In the genomic region with DNA sequence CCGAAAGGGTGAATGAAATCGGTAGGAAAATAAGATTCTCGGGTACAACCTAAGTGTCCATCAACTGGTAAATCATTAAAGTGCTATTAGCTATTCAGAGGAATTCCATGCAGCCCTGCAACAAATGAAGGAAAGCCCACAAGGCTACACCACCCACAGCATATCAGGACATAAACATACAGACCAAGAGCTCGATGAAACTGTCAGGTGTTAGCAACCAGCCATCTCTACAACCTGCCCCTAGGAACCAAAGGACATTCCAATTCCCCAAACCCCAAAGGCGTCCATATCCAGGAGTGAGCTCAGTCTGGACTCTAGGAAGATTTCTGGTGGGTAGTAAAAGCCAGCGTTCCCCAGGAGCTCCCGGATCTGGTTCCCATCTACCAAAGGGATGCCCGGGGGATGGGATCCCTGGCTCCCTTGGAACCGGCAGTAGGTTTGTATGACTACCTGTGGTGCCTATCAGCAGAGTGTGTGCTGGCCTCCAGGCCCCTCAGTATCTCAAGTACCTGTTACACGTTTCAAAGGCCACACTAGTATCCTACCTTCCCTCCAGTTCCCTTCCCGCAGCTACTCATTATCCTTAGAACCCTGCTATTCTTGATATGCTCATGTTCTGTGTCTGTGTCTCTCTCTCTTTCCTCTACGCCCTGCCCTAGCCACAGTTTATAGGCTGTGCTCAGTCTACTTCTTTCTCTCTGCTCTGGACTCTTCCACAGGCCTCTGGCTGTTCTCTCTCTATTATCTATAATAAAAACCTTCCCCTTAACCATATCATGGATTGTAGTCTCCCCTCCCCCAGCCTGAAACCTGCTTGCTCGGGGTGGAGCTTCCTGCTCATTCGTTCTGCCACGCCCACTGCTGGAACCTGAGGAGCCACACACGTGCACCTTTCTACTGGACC, we compare ENCODE assay signal across 8 mouse cellular contexts. TPM values are rescaled to one million over a fixed set of nuclear protein-coding genes. Genes with fewer than 3 reads are reported as not detected.
DNase-seq lines count a peak whose midpoint lies in the region; ATAC-seq lines count a peak whose summit lies in the region.
"Had no signal": no experiment of that assay in that cellular context is flagged by ENCODE, and none has a peak within 500 bp of the region (broad histone marks: within the 10 kb centered on the region; RNA-seq: fewer than 3 reads in every experiment).

No protein-coding gene starts in this region.

- H3K9me3 ChIP-seq in kidney, embryonic 15.5 days (replicated peaks) = no peaks in the 10 kb centered on the region
- no peaks in the 10 kb centered on the region for H3K9me3 ChIP-seq in embryonic facial prominence, embryonic 13.5 days
- H3K9me3 ChIP-seq in limb, embryonic 10.5 days (replicated peaks) = no peaks in the 10 kb centered on the region
- H3K9me3 ChIP-seq in neural tube, embryonic 15.5 days (replicated peaks) = no peaks in the 10 kb centered on the region

- H3K27me3 ChIP-seq in kidney, embryonic 15.5 days = no peaks in the 10 kb centered on the region
- H3K27me3 ChIP-seq in embryonic facial prominence, embryonic 13.5 days = no peaks in the 10 kb centered on the region
- H3K27me3 ChIP-seq in limb, embryonic 10.5 days (ENCODE audit: low read depth, poor library complexity, severe bottlenecking) = no peaks in the 10 kb centered on the region
- no peaks in the 10 kb centered on the region for H3K27me3 ChIP-seq in neural tube, embryonic 15.5 days (replicated peaks)

- H3K27ac ChIP-seq in kidney, embryonic 15.5 days = peak overlapping the region; percentile 90
- H3K27ac ChIP-seq in embryonic facial prominence, embryonic 13.5 days = peak overlapping the region; percentile 23; the same call in 1 of the 2 replicates
- H3K27ac ChIP-seq in limb, embryonic 10.5 days = peak overlapping the region; percentile 71
- H3K27ac ChIP-seq in neural tube, embryonic 15.5 days (replicated peaks) = no peak overlapping the region

- H3K4me3 ChIP-seq in kidney, embryonic 15.5 days (replicated peaks) = no peak overlapping the region
- H3K4me3 ChIP-seq in embryonic facial prominence, embryonic 13.5 days = 0 out of 2 replicates have a peak overlapping the region, but pooled peaks have one; percentile 6
- peak overlapping the region; percentile 18 for H3K4me3 ChIP-seq in limb, embryonic 10.5 days
- H3K4me3 ChIP-seq in neural tube, embryonic 15.5 days (replicated peaks) = no peak overlapping the region

- no peak for DNase-seq in kidney, adult 8-10 months
- DNase-seq in limb, embryonic 10.5 days (ENCODE audit: low spot score) = no peak
- DNase-seq in layer of hippocampus, postnatal 36 days = no peak
- DNase-seq: kidney, postnatal 25 days had no signal

- H3K4me2 ChIP-seq in kidney, embryonic 15.5 days = peak overlapping the region; percentile 43
- H3K4me2 ChIP-seq in embryonic facial prominence, embryonic 13.5 days = peak overlapping the region; percentile 44
- peak overlapping the region; percentile 34 for H3K4me2 ChIP-seq in neural tube, embryonic 15.5 days

- H3K36me3 ChIP-seq in kidney, embryonic 15.5 days = no peaks in the 10 kb centered on the region
- H3K36me3 ChIP-seq in embryonic facial prominence, embryonic 13.5 days = no peaks in the 10 kb centered on the region
- no peaks in the 10 kb centered on the region for H3K36me3 ChIP-seq in limb, embryonic 10.5 days
- no peaks in the 10 kb centered on the region for H3K36me3 ChIP-seq in neural tube, embryonic 15.5 days

- H3K4me1 ChIP-seq in kidney, embryonic 15.5 days = peaks cover 16% of the 10 kb centered on the region
- peaks cover 7% of the 10 kb centered on the region; the same call in 1 of the 2 replicates for H3K4me1 ChIP-seq in embryonic facial prominence, embryonic 13.5 days
- peaks cover 11% of the 10 kb centered on the region for H3K4me1 ChIP-seq in limb, embryonic 10.5 days
- peaks cover 5% of the 10 kb centered on the region; the same call in 1 of the 2 replicates for H3K4me1 ChIP-seq in neural tube, embryonic 15.5 days

- 30% methylated on average over 16 of the region's 16 CpGs for WGBS in kidney, embryonic 15.5 days
- WGBS in embryonic facial prominence, embryonic 13.5 days = 30% methylated on average over 15 of the region's 16 CpGs
- WGBS in limb, embryonic 10.5 days = 34% methylated on average over 15 of the region's 16 CpGs
- 35% methylated on average over 15 of the region's 16 CpGs for WGBS in neural tube, embryonic 15.5 days

- H3K9ac ChIP-seq in kidney, embryonic 15.5 days = no peak overlapping the region
- H3K9ac ChIP-seq in embryonic facial prominence, embryonic 13.5 days = no peak overlapping the region
- H3K9ac ChIP-seq in neural tube, embryonic 15.5 days (replicated peaks) = no peak overlapping the region

- ATAC-seq in kidney, embryonic 15.5 days (replicated peaks; ENCODE audit: low FRiP score) = peak; percentile 67
- no peak for ATAC-seq in embryonic facial prominence, embryonic 13.5 days (ENCODE audit: insufficient number of reproducible peaks, insufficient read depth, low FRiP score, low TSS enrichment, low read depth)
- no peak for ATAC-seq in neural tube, embryonic 15.5 days (ENCODE audit: low FRiP score)
- no peak for ATAC-seq in cerebellum, adult (ENCODE audit: insufficient number of reproducible peaks, low FRiP score, low TSS enrichment)

RNA-seq across cellular contexts. Expression of a gene that starts 23.4 kb away (rescaled TPM):
- polyA plus RNA-seq in kidney, embryonic 15.5 days (2015; fragmentation: Nextera tagmentation; extraction: Ambion mirVana) = 678 and 694 TPM in 2 replicates
- polyA plus RNA-seq in embryonic facial prominence, embryonic 13.5 days (2015; fragmentation: Nextera tagmentation; extraction: Ambion mirVana) = 700 and 721 TPM in 2 replicates
- polyA plus RNA-seq in limb, embryonic 10.5 days (2016; fragmentation: Nextera tagmentation; extraction: Ambion mirVana) = 531 and 571 TPM in 2 replicates
- 923 and 961 TPM in 2 replicates for polyA plus RNA-seq in neural tube, embryonic 15.5 days (2015; fragmentation: Nextera tagmentation; extraction: Ambion mirVana)
- total RNA-seq in layer of hippocampus, postnatal 36 days (2021) = 100 to 1,000 TPM; 302 to 334 TPM

RNA-seq across cellular contexts. Expression of a gene that starts 28.6 kb away (rescaled TPM):
- not detected in 2 replicates for polyA plus RNA-seq in kidney, embryonic 15.5 days (2015; fragmentation: Nextera tagmentation; extraction: Ambion mirVana)
- polyA plus RNA-seq in embryonic facial prominence, embryonic 13.5 days (2015; fragmentation: Nextera tagmentation; extraction: Ambion mirVana) = not detected in 2 replicates
- not detected in 2 replicates for polyA plus RNA-seq in limb, embryonic 10.5 days (2016; fragmentation: Nextera tagmentation; extraction: Ambion mirVana)
- not detected in 2 replicates for polyA plus RNA-seq in neural tube, embryonic 15.5 days (2015; fragmentation: Nextera tagmentation; extraction: Ambion mirVana)
- total RNA-seq in layer of hippocampus, postnatal 36 days (2021) = not detected

RNA-seq across cellular contexts. Expression of a gene that starts 49.4 kb away (rescaled TPM):
- polyA plus RNA-seq in kidney, embryonic 15.5 days (2015; fragmentation: Nextera tagmentation; extraction: Ambion mirVana) = not detected in 2 replicates
- 0.29 TPM in 1 of 2 replicates, not detected in the other for polyA plus RNA-seq in embryonic facial prominence, embryonic 13.5 days (2015; fragmentation: Nextera tagmentation; extraction: Ambion mirVana)
- polyA plus RNA-seq in limb, embryonic 10.5 days (2016; fragmentation: Nextera tagmentation; extraction: Ambion mirVana) = not detected in 2 replicates
- polyA plus RNA-seq in neural tube, embryonic 15.5 days (2015; fragmentation: Nextera tagmentation; extraction: Ambion mirVana) = 0.86 TPM in 1 of 2 replicates, not detected in the other
- total RNA-seq in layer of hippocampus, postnatal 36 days (2021) = not detected

Comparison
In these comparisons a context has a peak if more than half of its experiments do, and no peak if none do; other contexts are left out.
1. H3K4me3 ChIP-seq: peak in embryonic facial prominence, embryonic 13.5 days (single experiment) and limb, embryonic 10.5 days (single experiment); none in kidney, embryonic 15.5 days (single experiment) and neural tube, embryonic 15.5 days (single experiment).
2. Peak in every context shown above with its lines, with median percentiles within 50 percentile points of each other: H3K4me2 ChIP-seq.